Mouse (Mus musculus) heart, embryonic 15.5 days (tissue): ENCODE results near the gene Vasp. TPM values are rescaled to one million over a fixed set of nuclear protein-coding genes. Genes with fewer than 3 reads are reported as not detected.
A peak's percentile ranks its signal among the peaks of the same experiment; 100 is the strongest.

Experiments used
- ATAC-seq: fragments of 200-750 bp; cut with Nextera tagmentation; replicated peaks from 2 replicates; pipeline ENCODE4 v1.8.0; 2017; ENCODE audit warnings: low read depth, moderate TSS enrichment; ENCODE audit not compliant: insufficient number of reproducible peaks, insufficient read depth, low FRiP score
- H3K27ac ChIP-seq: fragments of 300-500 bp; sonication (generic); 2 replicates; pipeline ENCODE4 v1.5.1; 2015; ENCODE audit warnings: mild to moderate bottlenecking, inconsistent platforms
- H3K27me3 ChIP-seq: fragments of 300-500 bp; sonication (generic); 2 replicates; pipeline ENCODE4 v1.6.1; 2015; ENCODE audit warnings: inconsistent platforms
- H3K36me3 ChIP-seq: fragments of 300-500 bp; sonication (generic); 2 replicates; pipeline ENCODE4 v1.6.1; 2015; ENCODE audit warnings: mild to moderate bottlenecking, inconsistent platforms
- H3K4me1 ChIP-seq: fragments of 300-500 bp; sonication (generic); replicated peaks from 2 replicates; pipeline ENCODE4 v1.6.1; 2015; ENCODE audit warnings: inconsistent platforms
- H3K4me2 ChIP-seq: fragments of 300-500 bp; sonication (generic); 2 replicates; pipeline ENCODE4 v1.6.1; 2015; ENCODE audit warnings: inconsistent platforms, mild to moderate bottlenecking, moderate library complexity
- H3K4me3 ChIP-seq: fragments of 300-500 bp; sonication (generic); 2 replicates; pipeline ENCODE4 v1.5.1; 2015; ENCODE audit warnings: mild to moderate bottlenecking, inconsistent platforms
- H3K9ac ChIP-seq: fragments of 300-500 bp; sonication (generic); 2 replicates; pipeline ENCODE4 v1.6.1; 2015; ENCODE audit warnings: mild to moderate bottlenecking, inconsistent platforms
- H3K9me3 ChIP-seq: fragments of 300-500 bp; sonication (generic); replicated peaks from 2 replicates; pipeline ENCODE4 v1.6.1; 2016; ENCODE audit warnings: inconsistent platforms
- WGBS: fragments of 180-500 bp; shearing (Covaris S2); methylation state at CpG from one replicate; pipeline ENCODE4 v1.1.7; 2015; ENCODE audit warnings: mixed read lengths; 5-methylcytosine and 5-hydroxymethylcytosine counted together
- polyA plus RNA-seq: library from polyadenylated mRNA; unstranded; fragments of >200 nt; fragmentation: Nextera tagmentation; extraction: Ambion mirVana; gene quantifications from 2 replicates; pipeline ENCODE4 v1.2.1, GENCODE M21; 2015

Gene Vasp
- polyA plus RNA-seq, 1 experiment from 2014 or later: 81.2 TPM

DNA sequence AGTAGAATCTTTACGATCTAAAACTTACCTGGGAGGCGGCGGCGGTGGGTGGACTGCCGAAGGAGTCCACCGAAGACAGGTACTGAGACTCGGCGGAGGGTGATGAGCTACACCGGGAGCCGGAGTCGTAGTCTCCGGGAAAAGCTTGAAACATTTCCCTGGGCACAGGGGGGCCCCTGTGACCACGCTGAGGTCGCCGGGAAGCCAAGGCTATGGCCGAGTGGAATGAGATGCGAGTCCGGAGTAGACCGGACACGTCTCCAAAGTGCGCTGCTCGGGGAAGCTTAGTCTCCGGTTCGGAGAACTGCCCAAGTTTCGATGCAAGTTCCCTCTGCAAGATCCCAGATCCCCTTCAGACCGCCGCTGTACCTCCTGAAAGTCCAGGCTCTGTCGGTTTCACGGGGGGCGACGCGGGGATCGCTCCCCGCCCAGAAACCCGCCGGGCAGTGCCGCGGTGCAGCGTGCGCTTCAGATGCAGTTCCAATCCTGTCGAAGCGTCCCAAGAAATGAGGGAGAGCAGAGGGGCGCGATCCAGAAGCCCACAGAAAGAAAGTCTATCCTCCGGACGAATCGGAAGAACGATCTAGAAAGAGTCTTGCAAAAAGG, 37.8 kb upstream of the Vasp start:
- Histone ChIP-seq H3K27ac (no peak overlapping the region), H3K36me3 (no peaks in the 10 kb centered on the region), H3K9ac (peak overlapping the region; percentile 59), H3K4me2 (peak overlapping the region; percentile 99), H3K4me1 (peaks cover 31% of the 10 kb centered on the region), H3K4me3 (peak overlapping the region; percentile 57), H3K27me3 (peaks cover 32% of the 10 kb centered on the region), H3K9me3 (no peaks in the 10 kb centered on the region)
- ATAC-seq: no peak
- under 1% methylated on average over 48 of the region's 48 CpGs for WGBS

DNA sequence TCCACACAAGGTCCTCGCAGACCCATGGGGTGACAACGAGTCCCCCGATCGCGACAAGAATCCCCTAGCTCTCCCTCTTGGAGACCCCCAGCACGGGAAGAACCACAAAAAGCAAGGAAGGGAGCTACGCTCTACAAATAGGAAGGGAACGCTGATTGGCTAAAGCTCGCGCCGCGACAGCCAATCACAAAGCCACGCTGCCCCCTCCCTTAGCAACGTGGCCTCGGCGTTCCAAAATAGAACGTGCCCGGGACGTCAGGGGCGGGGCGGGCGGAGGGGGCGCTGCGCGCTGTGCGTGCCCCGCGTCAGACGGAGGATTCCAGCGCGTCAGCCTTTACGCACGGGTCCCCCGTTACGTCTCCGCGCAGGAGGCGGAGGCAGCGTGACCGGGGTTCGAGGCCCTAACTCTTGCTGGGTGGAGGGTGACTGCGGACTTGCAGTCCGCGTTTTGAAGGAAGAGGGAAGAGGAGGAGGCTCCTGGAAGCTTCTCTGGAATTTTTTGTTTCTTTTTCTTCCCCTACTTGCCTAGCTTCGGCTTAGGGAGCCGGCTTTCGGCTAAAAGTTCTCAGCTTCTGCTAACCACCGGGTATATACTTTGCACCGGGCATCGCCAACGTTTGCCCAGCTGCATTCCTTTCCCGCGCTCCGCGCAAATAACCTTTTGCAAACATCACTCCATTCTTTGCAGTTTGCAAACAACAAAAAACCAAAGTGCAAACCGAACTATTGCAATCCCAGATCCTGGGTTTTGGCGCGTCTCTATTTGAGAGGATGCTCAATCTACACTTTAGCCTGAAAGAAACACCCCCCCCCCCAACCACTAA, 37.0 kb upstream of the Vasp start:
- Histone ChIP-seq H3K4me2 (peak overlapping the region; percentile 99), H3K36me3 (no peaks in the 10 kb centered on the region), H3K4me3 (peak overlapping the region; percentile 57), H3K27me3 (peaks cover 39% of the 10 kb centered on the region), H3K4me1 (peaks cover 38% of the 10 kb centered on the region), H3K9ac (peak overlapping the region; percentile 60), H3K9me3 (no peaks in the 10 kb centered on the region), H3K27ac (peak overlapping the region; percentile 87)
- under 1% methylated on average over 58 of the region's 58 CpGs for WGBS
- peak; percentile 83 for ATAC-seq

DNA sequence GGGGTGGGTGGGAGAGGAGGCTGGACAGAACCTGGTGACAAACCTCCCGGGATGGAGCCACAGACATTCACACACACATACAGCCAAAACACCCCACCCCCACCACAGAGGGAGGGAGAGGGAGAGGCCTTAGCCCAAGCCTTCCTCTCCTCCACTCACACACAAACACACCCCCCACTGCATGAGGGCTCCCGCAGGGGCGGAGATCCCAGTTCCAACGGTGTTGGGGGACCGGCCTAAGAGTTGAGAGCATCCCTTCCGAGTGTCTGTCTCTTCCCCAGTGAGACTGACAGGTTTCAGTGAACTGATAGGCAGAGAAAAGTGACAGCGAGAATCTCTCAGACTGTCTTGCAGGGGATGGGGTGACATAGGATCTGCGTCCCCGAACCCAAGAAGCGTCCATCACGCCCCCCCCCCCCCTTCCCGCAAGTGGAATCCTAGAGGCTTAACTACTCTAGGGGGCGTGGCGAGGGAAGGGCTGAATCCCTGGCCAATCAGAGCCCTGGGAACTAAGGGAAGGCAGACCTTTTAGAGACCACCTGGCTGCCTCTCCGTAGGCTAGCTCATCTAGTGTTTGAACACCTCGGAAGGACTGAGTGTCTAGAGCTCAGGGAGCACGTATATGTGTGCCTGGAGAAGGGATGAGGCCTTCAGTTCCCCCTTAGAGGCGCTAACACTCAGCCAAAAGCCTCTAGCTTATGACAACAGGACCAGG, 36.3 kb upstream of the Vasp start:
- H3K4me1 ChIP-seq: peaks cover 41% of the 10 kb centered on the region
- peak overlapping the region; percentile 99 for H3K4me2 ChIP-seq
- no peaks in the 10 kb centered on the region for H3K36me3 ChIP-seq
- H3K27me3 ChIP-seq: peaks cover 41% of the 10 kb centered on the region
- WGBS: 2% methylated on average over 18 of the region's 18 CpGs
- peak overlapping the region; percentile 57 for H3K4me3 ChIP-seq
- peak; percentile 36 for ATAC-seq
- peak overlapping the region; percentile 87 for H3K27ac ChIP-seq
- H3K9me3 ChIP-seq: no peaks in the 10 kb centered on the region
- peak overlapping the region; percentile 60 for H3K9ac ChIP-seq

DNA sequence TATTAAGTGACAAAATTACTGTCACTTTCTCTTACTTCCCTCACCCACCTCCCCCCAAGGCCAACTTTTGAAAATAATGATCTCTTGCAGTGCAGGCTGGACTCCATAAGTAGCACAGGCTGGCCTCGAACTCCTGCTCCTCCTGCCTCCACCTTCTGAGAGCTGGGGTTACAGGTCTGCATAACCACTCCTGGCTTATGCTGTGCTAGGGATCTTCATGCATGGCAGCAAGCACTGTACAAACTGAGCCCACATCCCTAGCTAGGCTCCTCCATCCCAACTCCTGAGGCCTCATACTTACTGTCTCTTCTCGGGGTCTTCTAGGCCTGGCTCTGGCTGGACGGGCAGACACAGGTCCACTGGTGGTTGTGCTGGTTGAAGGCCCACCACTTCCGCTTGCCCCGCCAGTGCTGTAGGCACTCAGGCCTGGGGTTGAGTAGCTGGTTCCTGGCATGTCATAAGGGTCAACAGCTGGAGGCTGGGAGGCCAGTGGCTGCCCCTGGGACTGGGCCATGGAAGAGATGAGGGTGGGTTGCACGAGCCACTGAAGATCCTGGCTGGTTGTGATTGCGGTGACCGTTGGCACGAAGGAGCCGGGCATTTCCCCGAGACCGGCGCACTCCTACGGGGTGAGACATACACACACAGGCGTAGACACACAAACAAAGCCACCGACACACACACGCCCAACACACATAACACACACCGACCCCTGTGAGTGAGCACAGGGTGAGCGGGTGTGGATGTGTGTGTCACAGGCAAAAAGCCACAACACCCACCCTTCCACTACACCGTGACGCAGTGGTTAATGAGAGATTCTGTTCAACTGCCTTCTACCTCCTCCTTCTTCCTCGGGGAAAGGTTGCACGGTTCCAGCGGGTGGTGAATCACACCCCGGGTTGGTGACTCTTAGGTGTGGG, 35.5 kb upstream of the Vasp start:
- no peaks in the 10 kb centered on the region for H3K9me3 ChIP-seq
- H3K4me2 ChIP-seq: peak overlapping the region; percentile 99
- peaks cover 41% of the 10 kb centered on the region for H3K4me1 ChIP-seq
- H3K27me3 ChIP-seq: peaks cover 50% of the 10 kb centered on the region
- H3K4me3 ChIP-seq: no peak overlapping the region; the same call in 1 of the 2 replicates
- 71% methylated on average over 25 of the region's 25 CpGs for WGBS
- no peak overlapping the region for H3K27ac ChIP-seq
- H3K9ac ChIP-seq: no peak overlapping the region
- ATAC-seq: no peak
- H3K36me3 ChIP-seq: no peaks in the 10 kb centered on the region

DNA sequence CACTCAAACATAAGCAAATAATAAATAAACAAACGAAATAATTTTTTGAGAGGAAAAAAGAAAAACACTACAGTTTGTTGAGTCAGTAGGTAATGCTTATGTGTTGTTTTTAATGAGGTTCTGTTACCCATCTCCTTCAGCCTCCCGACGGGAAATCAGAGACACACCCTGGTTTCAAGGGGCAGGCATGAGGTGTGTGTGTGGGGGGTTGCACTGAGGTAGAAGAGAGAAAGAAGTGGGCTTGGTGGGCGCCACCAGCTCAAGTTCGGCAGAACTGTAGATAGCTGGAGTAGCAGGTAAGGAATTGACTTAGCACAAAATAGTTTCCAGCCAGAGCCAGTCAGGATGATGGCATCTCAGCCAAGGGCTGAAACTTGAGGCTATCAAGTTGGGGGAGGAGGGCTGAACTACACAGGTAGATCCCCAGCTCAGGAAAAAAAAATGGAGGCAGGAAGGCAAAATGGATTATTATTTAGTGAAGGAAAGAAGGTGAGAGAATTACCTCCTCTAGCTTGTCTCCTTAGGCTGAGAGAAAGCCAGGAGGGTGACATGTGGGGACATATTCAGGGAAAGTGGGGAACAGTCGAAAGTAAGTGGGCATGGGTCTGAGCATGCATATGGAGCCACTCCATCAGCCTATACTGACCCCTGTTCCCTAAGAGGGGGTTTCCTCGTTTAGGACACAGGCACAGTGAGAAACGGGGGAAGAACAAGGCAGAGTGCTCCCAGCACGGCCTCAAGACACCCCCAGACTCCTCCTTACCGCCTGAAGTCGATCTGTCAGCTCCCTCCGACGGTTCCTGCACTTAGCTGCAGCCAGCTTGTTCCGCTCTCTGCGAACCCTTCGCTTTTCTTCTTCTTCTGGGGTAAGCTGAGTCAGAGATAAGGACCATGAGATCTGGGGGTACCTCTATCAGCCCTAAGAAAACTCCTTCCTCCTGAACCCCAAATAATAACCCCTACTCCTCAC, 34.5 kb upstream of the Vasp start:
- H3K36me3 ChIP-seq: no peaks in the 10 kb centered on the region
- no peak for ATAC-seq
- H3K27me3 ChIP-seq: peaks cover 56% of the 10 kb centered on the region
- 50% methylated on average over 16 of the region's 16 CpGs for WGBS
- no peak overlapping the region for H3K27ac ChIP-seq
- H3K4me2 ChIP-seq: no peak overlapping the region
- peaks cover 49% of the 10 kb centered on the region for H3K4me1 ChIP-seq
- H3K9me3 ChIP-seq: no peaks in the 10 kb centered on the region
- no peak overlapping the region for H3K9ac ChIP-seq
- no peak overlapping the region for H3K4me3 ChIP-seq

DNA sequence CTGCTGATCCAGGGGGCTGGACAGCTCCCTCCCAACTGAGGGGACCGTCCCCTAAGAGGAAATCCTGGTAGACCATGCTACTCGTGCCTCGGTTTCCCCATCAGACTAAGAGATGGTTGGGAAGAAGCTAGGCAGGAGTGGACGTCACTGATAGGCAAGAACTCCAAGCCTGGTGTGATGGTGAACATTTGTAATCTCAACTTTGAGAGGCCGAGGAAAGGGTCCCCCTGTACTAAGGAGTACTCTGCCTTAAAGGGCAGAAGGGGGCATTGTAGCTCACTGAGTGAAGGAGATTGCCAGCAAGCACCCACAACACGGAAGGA, 33.8 kb upstream of the Vasp start:
- peak overlapping the region; percentile 45 for H3K4me3 ChIP-seq
- H3K9me3 ChIP-seq: no peaks in the 10 kb centered on the region
- peaks cover 56% of the 10 kb centered on the region for H3K27me3 ChIP-seq
- H3K4me1 ChIP-seq: peaks cover 47% of the 10 kb centered on the region
- no peaks in the 10 kb centered on the region for H3K36me3 ChIP-seq
- WGBS: 13% methylated on average over 6 of the region's 6 CpGs
- peak overlapping the region; percentile 64 for H3K4me2 ChIP-seq
- no peak overlapping the region for H3K9ac ChIP-seq
- ATAC-seq: no peak
- H3K27ac ChIP-seq: no peak overlapping the region

DNA sequence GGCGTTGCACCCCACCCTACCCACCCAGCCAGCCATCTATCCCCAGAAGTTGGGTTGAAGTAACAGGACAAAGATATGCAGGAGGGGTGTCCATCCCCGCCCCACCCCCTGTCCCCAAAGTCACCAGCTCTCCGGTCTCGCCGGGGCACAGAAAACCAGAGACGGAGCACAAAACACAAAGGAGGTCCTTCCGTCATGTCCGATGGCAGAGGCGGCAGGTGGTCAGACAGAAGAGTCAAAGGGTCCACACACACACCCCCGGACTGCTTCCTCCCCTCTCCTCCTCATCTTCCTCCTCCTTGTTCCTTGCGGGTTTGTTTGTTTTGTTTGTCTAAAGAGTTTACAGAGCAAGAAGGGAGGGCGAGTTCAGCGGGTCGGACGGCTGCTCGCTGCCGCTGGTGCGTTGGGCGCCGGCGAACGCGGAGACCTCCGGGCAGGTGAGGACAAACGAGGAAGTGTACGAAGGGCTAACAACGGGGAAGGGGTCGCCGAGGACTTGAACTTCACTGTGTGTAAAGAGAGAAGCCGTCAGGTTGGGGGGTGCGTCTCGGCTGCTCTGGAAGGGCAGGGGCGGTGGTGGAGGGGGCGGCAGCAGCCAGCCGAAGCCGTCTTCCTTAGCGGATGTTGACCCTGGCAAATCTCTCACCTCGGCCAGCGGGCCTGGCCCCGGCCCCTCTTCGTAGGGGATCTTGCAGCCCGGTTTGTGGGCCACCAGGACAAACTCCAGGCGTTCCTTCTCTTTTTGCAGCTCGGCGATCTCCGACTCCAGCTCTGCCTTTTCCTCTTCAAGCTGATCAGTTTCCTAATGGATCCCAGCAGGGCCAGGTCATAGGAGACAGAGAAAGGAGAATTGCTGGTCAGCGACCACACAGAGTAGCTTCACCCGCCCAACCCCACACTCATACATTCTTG, 33.1 kb upstream of the Vasp start:
- Histone ChIP-seq H3K4me1 (peaks cover 47% of the 10 kb centered on the region), H3K9ac (peak overlapping the region; percentile 30), H3K27ac (no peak overlapping the region), H3K9me3 (no peaks in the 10 kb centered on the region), H3K36me3 (no peaks in the 10 kb centered on the region), H3K27me3 (peaks cover 56% of the 10 kb centered on the region), H3K4me2 (peak overlapping the region; percentile 64), H3K4me3 (peak overlapping the region; percentile 45)
- WGBS: 2% methylated on average over 48 of the region's 48 CpGs
- ATAC-seq: no peak

DNA sequence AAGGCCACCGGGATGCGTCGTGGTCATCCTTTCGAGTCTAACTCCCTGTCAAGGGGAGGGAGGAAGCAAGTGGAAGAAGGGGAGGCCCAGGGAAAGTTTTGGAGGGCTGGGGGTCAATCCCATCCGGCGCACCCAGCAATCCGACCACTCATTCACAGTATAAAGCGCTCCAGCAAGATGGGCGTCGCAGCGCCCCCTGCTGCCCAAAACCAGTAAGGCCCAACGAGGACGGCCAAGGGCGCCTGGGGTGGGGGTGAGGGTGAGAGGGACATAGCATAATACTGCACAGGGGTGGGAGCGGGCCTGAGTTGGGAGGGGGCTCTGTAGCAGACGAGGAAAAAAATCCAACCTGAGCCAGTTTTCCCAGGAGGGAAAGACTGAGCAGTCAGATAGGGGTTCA, 32.2 kb upstream of the Vasp start:
- peak overlapping the region; percentile 45 for H3K4me3 ChIP-seq
- H3K9me3 ChIP-seq: no peaks in the 10 kb centered on the region
- peaks cover 39% of the 10 kb centered on the region for H3K4me1 ChIP-seq
- peak overlapping the region; percentile 64 for H3K4me2 ChIP-seq
- H3K36me3 ChIP-seq: no peaks in the 10 kb centered on the region
- ATAC-seq: no peak
- no peak overlapping the region for H3K27ac ChIP-seq
- peaks cover 56% of the 10 kb centered on the region for H3K27me3 ChIP-seq
- H3K9ac ChIP-seq: peak overlapping the region; percentile 35; the same call in 1 of the 2 replicates
- WGBS: 1% methylated on average over 16 of the region's 16 CpGs

DNA sequence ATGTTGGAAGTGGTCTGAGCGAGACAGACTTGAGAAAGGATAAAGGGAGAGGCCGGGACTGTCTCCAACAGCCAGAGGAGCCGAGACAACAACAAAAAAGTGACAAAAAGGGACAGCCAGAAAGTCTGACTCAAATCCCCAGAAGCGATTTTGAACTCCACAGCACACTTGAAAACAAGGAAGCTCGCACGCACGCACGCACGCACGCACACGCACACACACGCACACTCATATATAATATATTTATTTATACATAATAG, 31.4 kb upstream of the Vasp start:
- Histone ChIP-seq H3K4me2 (no peak overlapping the region), H3K4me3 (no peak overlapping the region), H3K9me3 (no peaks in the 10 kb centered on the region), H3K36me3 (no peaks in the 10 kb centered on the region), H3K4me1 (peaks cover 36% of the 10 kb centered on the region), H3K9ac (no peak overlapping the region), H3K27me3 (peaks cover 56% of the 10 kb centered on the region), H3K27ac (no peak overlapping the region)
- 77% methylated on average over 12 of the region's 12 CpGs for WGBS
- no peak for ATAC-seq
